ENCODE assay signal across 16 mouse cellular contexts in the genomic region with DNA sequence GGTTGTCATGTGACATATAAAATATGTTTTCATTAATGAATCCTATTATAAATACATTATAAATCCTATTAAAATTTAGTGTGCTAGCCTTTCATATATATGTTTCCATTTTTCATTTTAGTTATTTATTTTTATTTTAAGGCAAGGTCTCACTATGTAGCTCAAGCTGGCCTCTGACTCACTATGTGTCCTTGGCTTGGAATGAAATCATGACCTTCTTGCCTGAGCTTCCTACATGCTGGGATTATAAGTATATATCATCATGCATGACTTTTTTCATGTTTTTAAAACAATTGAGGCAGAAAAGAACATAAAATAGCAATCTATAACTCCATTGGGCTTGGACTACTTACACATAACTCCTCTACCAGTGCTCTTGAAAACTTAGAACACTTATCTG. TPM values are rescaled to one million over a fixed set of nuclear protein-coding genes. Genes with fewer than 3 reads are reported as not detected.
DNase-seq lines count a peak whose midpoint lies in the region.
"Had no signal": no experiment of that assay in that cellular context is flagged by ENCODE, and none has a peak within 500 bp of the region (broad histone marks: within the 10 kb centered on the region; RNA-seq: fewer than 3 reads in every experiment).

No protein-coding gene starts in this region.

- DNase-seq in adrenal gland, adult (ENCODE audit: inconsistent age in 2 of 2, low spot score in 1 of 2) = peak; percentile 15 to 66
- DNase-seq in adrenal gland, postnatal 25 days = no peak
- DNase-seq in adrenal gland, adult 8-10 months = peak; percentile 8
- no peak for DNase-seq in adrenal gland, postnatal 4 days (ENCODE audit: low spot score in 2 of 2)
- DNase-seq in adrenal gland, postnatal 36 days = peak; percentile 14 to 15
- DNase-seq: B cell, adult 2 months; cerebellum, adult 11 months; cerebellum, adult 18-20 months; cerebellum, adult 8-10 months; cerebellum, adult 9-11 months; cerebellum, postnatal 14 days; cerebellum, postnatal 36 days; embryo, embryonic 11 days had no signal

RNA-seq across cellular contexts. Expression of a gene that starts 52.4 kb away (rescaled TPM):
- not detected in 2 replicates for total RNA-seq in adrenal gland, postnatal 25 days (2021)
- not detected for total RNA-seq in adrenal gland, adult 8-10 months (2022)
- not detected for total RNA-seq in adrenal gland, postnatal 4 days (2021)
- under 1 TPM in 1 of 2 experiments, not detected in 1; 0.23 TPM for total RNA-seq in adrenal gland, postnatal 36 days (2021)
- total RNA-seq: CH12.LX; common myeloid progenitor, adult 5-6 weeks; G1E had no signal

Comparison
In these comparisons a context has a peak if more than half of its experiments do, and no peak if none do; other contexts are left out.
1. DNase-seq: peak in adrenal gland, adult (2 of 2), adrenal gland, adult 8-10 months (single experiment) and adrenal gland, postnatal 36 days (2 of 2); none in adrenal gland, postnatal 25 days (single experiment) and adrenal gland, postnatal 4 days (0 of 2).